Mouse (Mus musculus): Measurements from ENCODE around the gene Chchd1. TPM values are rescaled to one million over a fixed set of nuclear protein-coding genes. Genes with fewer than 3 reads are reported as not detected.

Gene Chchd1
- total RNA-seq (2021) = 100 to 1,000 TPM; 100 to 112 TPM
- long read RNA-seq, experiment 1, transcript Chchd1-201 (3 exons, 616 nt) = major isoform, 49 of 55 reads
- long read RNA-seq, experiment 1, partial matches to known transcripts = 1 of 55 reads
- long read RNA-seq, experiment 1, other reads (novel, unspliced or antisense) = 0 of 55 reads
- long read RNA-seq, experiment 2, transcript Chchd1-201 (3 exons, 616 nt) = major isoform, 45 of 47 reads
- long read RNA-seq, experiment 2, partial matches to known transcripts = 0 of 47 reads
- long read RNA-seq, experiment 2, other reads (novel, unspliced or antisense) = 2 of 47 reads

- peak; percentile 96 for DNase-seq
Measured at GRCm38 (mm10) chr14:20702741-20703381, at the start of gene Chchd1. Gene Chchd1 (plus strand): TSS chr14:20703006.

GRCm38 (mm10) chr14:20654690-20655421, 48.0 kb upstream of the Chchd1 start:
- DNase-seq = no peak

- DNase-seq = peak; percentile 50
Measured at GRCm38 (mm10) chr14:20655731-20656130, 47.1 kb upstream of the Chchd1 start.

GRCm38 (mm10) chr14:20656361-20656760, 46.4 kb upstream of the Chchd1 start, which contains the start of gene Myoz1:
Gene Myoz1 (minus strand): TSS chr14:20656540.
- peak; percentile 34 for DNase-seq

DNA sequence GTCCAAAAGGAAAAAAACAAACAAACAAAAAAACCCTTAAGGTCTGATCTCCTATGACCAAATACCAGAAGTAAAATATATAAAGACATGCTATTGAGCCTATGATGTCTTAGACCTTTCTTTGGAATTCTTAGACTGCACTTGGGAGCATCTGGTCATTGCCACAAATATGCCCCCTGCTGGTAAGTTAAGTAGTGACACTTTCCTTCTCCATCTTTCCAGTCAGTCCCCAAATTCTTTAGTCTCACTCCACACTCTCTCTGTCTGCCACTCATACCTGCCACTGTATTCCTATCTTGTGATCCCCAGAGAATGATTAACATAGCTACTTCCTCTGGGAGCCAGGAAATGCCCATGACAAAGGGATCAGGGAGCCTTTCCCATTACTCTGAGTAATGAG, 44.5 kb upstream of the Chchd1 start:
- DNase-seq = no peak

DNA sequence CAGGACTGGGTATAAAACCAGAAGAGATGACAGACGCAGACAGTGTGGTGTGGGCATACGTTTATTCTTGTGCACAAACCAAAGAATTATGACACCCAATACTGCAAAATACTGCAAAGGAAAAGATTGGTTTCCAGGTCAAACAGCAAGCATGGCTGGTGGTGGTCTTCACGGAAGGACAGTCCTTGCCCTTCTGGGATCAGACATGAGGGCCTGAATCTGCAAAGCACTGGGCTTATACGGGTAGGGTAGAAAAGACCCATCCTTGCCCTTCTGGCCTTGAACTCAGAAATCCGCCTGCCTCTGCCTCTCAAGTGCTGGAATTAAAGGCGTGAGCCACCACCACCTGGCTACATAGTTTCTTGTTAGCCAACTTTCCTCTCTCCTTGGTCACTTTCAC, 43.9 kb upstream of the Chchd1 start:
- no peak for DNase-seq

- DNase-seq = no peak
Measured at GRCm38 (mm10) chr14:20659687-20660086, 43.1 kb upstream of the Chchd1 start.

DNA sequence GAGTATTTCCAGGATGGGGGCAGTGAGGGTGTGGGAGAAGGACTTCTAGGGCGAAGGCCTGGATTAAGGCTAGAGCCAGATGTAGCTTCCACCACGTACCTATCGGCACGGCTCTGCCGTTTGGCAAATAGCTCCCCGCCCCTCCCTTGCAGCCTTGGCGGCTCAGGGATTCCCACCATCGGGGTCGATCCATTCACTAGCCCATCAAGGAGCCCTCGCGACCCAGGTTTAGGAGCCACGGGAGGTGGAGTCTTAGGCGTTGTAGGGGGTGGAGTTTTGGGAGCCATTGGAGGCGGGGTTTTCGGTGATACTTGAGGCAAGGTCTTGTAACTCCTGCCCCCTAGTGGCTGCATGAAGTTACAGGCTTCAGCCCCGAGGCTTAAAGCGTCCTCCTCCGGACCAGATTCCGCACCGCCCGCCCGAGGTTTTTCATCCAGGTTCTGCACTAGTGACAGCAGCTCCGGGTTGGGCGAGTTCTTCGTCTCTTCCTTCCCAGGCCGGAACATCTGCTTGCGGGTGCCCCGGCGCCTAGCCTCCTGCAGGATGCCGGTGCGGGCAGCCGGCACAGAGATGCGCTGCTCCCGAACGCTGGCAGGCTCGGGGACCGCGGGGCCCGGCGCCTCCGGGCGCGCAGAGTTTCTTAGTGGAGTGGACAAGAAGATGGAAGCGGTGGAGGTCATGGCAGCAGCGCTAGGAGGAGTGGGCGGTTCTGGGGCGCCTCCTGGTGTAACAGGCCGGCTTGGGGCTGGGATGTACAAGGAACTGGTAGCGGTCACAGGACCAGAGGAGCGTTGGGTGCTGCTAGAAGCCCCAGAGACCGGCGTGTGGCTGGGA, 41.8 kb upstream of the Chchd1 start:
- DNase-seq = peak; percentile 90

DNA sequence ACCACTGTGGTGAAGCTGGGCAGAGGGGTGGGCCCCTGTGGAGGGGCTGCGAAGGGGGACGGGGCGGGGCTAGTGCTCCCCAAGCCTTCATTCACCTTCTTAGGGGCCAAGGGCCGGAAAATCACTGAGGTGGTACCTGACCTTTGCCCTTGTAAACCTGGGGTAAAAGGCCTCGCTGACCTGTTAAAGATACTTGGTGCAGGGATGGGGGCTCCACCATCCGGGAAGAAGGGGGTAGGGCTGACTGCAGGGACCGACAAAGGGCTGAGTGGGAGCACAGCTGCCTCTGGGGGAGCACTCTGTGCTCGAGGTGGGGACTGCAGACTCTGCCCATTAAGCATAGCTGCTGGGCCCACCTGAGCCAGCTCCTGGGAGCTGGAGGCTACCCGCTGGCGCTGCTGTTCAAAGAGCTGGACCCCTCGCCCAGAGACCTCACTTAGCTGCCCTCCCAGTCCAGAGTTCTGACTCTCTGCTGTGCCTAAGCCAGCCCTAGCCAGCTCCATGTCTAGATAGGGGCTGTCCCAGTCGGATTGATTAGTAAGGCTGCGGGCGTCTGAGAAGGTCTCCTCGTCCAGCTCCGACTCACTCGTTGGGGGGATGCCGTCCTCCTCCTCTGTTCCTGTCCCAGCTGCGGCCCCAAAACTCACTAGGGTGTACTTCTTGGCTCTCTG, 41.0 kb upstream of the Chchd1 start:
- DNase-seq = peak; percentile 36

DNA sequence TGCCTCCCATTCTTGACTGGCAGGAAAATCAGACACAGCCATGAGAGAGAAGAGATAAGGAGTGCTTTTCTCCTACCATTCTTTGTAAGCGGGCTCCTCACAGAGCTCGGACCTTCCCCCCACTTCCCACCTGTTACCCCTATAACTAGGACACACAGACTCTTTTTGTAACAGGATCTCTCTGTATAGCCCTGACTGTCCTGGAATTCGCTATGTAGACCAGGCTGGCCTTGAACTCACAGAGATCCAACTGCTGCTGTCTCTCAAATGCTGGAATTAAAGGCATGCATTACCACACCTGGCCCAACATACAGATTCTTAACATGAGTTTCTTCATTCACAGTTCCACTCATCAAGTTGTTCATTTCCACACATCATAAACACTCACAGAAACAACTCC, 40.1 kb upstream of the Chchd1 start:
- DNase-seq = no peak

- DNase-seq = no peak
Measured at GRCm38 (mm10) chr14:20663601-20664000, 39.2 kb upstream of the Chchd1 start.

DNA sequence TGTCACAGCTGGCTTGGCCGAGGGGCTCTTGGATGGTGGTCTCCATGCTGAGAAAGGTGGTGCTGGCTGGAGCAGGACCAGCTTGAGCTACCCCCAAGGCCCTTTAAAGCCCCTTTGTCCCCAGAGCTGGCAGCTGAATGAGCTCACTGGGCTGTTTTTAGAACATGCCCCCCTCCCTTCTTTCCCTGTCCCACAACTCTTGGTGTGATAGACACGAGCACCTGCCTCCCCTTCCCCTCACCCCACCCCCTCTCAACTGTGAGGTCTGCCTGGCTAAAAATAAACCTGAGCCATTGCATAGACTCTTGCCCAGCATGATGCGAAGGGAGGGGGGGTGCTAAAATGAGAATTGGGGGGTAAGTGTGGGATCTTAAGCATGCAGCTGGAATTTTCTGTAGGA, 38.4 kb upstream of the Chchd1 start:
- peak; percentile 31 for DNase-seq

- DNase-seq = no peak
Measured at GRCm38 (mm10) chr14:20667469-20667868, 35.3 kb upstream of the Chchd1 start.

- peak; percentile 59 for DNase-seq
Measured at GRCm38 (mm10) chr14:20668154-20668810, 34.5 kb upstream of the Chchd1 start, which contains the start of gene Synpo2l. Gene Synpo2l (minus strand): TSS chr14:20668354.

DNA sequence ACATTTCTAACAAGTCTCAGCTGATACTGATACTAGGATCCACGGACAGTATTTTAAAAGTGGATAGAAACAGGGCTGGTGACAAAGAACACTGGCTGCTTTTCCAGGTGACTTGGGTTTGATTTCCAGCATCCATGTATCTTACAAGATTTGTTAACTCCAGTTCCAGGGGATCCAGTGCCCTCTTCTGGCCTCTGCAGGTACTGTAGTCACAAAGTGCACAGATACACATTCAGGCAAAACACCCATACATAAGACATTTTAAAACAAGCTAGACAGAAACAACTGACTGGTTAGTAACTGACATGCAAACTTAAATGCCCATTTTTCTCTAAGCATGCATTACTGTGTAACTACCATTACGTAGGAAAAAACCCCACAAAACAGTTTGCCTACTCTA, 29.8 kb upstream of the Chchd1 start:
- DNase-seq = peak; percentile 44

DNA sequence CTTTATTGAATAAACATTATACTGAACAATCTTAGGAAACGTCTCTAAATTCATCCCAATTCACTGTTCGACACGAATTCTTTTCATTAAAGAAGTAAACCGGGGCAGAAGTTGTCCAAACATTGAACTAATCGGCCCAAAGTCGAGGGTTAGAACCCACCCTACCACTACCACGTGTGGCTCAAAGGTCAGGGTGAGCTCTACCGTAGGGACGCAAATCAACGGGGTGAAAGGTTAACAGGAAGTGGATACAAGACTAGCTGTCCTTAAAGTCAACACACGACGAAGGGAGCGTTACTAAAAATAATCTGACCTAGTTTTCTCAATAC, 29.1 kb upstream of the Chchd1 start:
- DNase-seq = no peak

- peak; percentile 100 for DNase-seq
Measured at GRCm38 (mm10) chr14:20674064-20674833, 28.6 kb upstream of the Chchd1 start, which contains the start of gene Sec24c. Gene Sec24c (plus strand): TSS chr14:20674308.

- DNase-seq = no peak
Measured at GRCm38 (mm10) chr14:20677906-20678305, 24.9 kb upstream of the Chchd1 start.

- DNase-seq = no peak
Measured at GRCm38 (mm10) chr14:20681742-20682141, 21.1 kb upstream of the Chchd1 start.

DNA sequence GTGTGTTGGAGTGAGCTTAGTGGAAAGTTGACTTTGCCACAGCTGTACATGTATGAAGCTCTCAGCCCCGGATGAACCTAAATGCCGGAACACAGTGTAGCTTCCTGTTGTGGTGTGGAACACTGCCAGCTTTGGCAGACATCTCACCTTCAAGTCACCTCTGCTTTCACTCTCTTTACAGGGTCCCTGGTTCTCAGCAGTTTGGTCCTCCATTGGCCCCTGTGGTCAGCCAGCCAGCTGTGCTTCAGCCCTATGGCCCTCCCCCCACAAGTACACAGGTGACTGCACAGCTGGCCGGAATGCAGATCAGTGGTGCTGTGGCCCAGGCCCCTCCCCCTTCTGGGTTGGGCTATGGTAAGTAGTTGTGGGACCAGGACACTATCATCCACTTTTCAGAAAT, 20.3 kb upstream of the Chchd1 start:
- no peak for DNase-seq

Measured in gastrocnemius, postnatal 10 days (tissue).